Mouse (Mus musculus) bone marrow, adult 2 months (tissue): Measurements from ENCODE around the gene Bmpr1a. TPM values are rescaled to one million over a fixed set of nuclear protein-coding genes. Genes with fewer than 3 reads are reported as not detected.

Experiments used
- H3K27ac ChIP-seq: fragments of 200-500 bp; 2 replicates; pipeline ENCODE4 v1.5.1; 2012; ENCODE audit warnings: low read depth, mild to moderate bottlenecking, control low read depth, inconsistent platforms, low read length; ENCODE audit not compliant: control insufficient read depth, poor library complexity, insufficient read depth
- H3K4me1 ChIP-seq: fragments of 200-500 bp; 2 replicates; pipeline ENCODE4 v1.6.1; 2011; ENCODE audit warnings: low read length; ENCODE audit not compliant: control insufficient read depth, insufficient read depth
- H3K4me3 ChIP-seq: fragments of 200-500 bp; replicated peaks from 2 replicates; pipeline ENCODE3; 2011; ENCODE audit warnings: mild to moderate bottlenecking, low read depth, low read length, control low read depth; ENCODE audit not compliant: control insufficient read depth
- CTCF ChIP-seq: fragments of 200-500 bp; IDR thresholded peaks from 2 replicates; pipeline ENCODE4 v1.5.1; 2011; ENCODE audit warnings: low read length, control low read depth; ENCODE audit not compliant: control insufficient read depth, insufficient read depth
- POLR2A ChIP-seq: fragments of 200-500 bp; IDR thresholded peaks from 2 replicates; pipeline ENCODE4 v1.6.1; 2011; ENCODE audit warnings: low read depth, mild to moderate bottlenecking, control low read depth, low read length, borderline replicate concordance; ENCODE audit not compliant: control insufficient read depth
- WGBS: fragments of 180-500 bp; shearing (Covaris S2); methylation state at CpG from one replicate; pipeline ENCODE4 v1.1.7; 2018; 5-methylcytosine and 5-hydroxymethylcytosine counted together
- polyA plus RNA-seq: library from polyadenylated mRNA; stranded (reverse); fragments of >200 nt; gene quantifications from 2 replicates; pipeline ENCODE4 v1.2.4, GENCODE M21; 2011; ENCODE audit warnings: low replicate concordance; ENCODE audit not compliant: missing spikeins, insufficient read depth, insufficient read length

Gene Bmpr1a
- polyA plus RNA-seq, 1 experiment = 5.9 TPM

DNA sequence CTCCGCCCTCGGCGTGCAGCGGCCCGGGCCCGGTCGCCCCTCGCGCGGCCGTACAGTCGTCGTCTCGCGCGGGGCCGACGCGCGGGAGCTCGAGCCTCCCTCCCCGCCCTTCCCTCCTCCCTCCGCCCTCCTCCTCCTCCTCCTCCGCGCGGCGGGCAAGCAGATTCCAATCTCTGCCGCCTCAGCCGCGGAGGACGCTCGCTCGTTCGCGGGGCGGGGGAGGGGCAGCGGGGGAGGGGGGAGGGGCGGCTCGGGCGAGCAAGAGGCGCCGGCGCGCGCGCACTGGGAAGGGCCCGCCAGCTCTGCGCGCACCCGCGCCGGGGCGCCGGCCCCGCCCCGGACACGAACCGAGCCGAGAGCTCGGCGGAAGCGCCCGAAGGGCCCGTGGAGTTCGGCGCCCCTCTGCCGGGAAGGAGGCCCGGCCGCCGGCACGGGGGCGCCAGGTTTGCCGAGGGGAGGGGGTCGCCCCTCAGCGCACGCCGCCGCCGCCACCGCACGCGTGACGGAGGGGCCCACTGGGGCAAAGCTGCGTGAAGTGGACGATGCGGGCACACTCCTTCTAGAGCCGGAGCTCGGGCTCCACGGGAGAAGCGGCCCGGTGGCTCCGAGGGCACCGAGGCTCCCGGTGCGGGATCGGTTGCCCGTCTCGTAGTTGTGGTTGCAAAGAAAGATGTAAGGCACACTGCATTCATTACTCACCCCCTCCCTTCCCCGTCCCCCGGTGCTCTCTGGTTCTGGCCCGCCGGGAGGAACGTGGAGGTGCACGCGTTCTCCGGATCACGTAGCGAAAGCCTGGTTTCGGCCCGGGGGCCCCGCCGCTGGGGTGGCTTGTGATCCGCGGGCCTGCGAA lies 441 bp downstream of the Bmpr1a start:
- peak overlapping the region; percentile 51 for H3K4me3 ChIP-seq
- TF ChIP-seq POLR2A (no peak), CTCF (no peak)
- peak overlapping the region; percentile 65; the same call in 1 of the 2 replicates for H3K27ac ChIP-seq
- H3K4me1 ChIP-seq = no peaks in the 10 kb centered on the region
- 1% methylated on average over 105 of the region's 115 CpGs for WGBS

DNA sequence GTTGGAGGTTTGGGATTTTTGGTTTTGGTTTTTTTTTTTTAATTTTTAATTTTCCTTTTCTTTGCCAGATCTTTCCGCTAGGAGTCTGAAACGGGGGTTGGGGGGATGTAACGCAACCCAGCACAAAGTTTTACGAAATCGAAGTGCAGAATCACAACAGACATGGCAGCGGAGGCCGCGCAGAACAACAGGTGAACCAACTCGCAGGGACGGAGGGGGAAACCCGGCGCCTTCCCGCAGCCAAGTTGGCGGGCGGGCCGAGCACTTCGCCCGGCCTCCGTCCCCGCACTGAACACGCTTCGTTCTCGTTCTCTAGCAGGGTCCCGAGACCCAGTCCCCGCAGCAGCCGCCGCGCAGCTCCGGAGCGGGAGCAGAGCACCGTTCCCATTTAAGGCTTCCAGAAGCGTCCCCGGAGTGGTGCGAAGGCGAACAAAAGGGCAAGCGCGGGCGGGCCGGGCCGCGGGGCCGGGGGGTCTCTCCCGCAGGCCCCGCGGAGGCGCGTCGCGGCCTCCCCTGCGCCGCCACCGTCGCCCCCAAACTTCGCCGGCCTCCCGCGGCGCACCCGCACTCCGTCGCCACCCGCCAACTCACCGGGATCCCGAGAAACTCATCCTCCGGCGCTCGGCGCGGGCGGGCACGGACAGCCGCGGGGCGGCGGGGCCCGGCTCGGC lies 1.2 kb downstream of the Bmpr1a start:
- H3K4me3 ChIP-seq = peak overlapping the region; percentile 35
- H3K27ac ChIP-seq = peak overlapping the region; percentile 57; the same call in 1 of the 2 replicates
- H3K4me1 ChIP-seq = no peaks in the 10 kb centered on the region
- no peak for TF ChIP-seq CTCF
- no peak for TF ChIP-seq POLR2A
- WGBS = 1% methylated on average over 77 of the region's 77 CpGs

DNA sequence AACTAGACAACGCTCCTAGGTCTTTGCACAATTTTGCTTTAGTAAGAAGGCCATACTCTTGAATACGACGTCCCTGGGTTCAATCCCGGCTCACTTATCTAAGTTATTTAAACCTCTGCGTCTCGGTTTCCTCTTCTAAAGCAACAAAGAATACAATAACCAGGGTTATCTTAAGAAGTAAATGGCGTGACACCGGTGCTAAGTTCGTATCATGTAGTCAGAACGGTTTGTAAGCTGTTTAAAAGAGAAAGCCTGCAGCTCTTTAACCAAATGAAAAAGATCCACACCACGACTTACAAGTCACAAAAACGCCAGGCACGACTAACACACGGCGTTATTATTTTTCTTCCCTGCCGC lies 1.7 kb downstream of the Bmpr1a start:
- no peaks in the 10 kb centered on the region for H3K4me1 ChIP-seq
- TF ChIP-seq POLR2A (no peak), CTCF (no peak)
- H3K27ac ChIP-seq = no peak overlapping the region
- WGBS = 3% methylated on average over 16 of the region's 16 CpGs
- no peak overlapping the region for H3K4me3 ChIP-seq

DNA sequence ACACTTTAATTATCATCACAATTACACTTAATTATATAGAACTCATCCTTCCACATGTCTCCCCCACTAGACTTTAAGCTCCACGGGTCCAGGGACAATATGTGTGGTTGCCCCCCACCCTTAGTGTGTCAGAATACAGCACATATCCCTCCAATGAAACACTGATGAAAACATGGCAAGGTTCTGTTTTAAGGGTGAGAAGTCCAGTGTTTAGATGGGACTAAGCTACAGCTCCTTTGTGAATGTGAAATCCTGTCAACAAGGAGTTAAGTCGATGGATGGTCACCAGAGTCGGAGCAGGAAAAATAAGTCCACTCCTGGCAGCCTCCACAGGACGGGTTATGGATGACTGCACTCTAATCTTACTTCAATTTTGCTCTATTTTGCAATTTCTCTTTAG lies 2.8 kb downstream of the Bmpr1a start:
- TF ChIP-seq POLR2A (no peak), CTCF (no peak)
- no peak overlapping the region for H3K4me3 ChIP-seq
- no peak overlapping the region for H3K27ac ChIP-seq
- H3K4me1 ChIP-seq = no peaks in the 10 kb centered on the region
- WGBS = 28% methylated on average over 4 of the region's 4 CpGs

DNA sequence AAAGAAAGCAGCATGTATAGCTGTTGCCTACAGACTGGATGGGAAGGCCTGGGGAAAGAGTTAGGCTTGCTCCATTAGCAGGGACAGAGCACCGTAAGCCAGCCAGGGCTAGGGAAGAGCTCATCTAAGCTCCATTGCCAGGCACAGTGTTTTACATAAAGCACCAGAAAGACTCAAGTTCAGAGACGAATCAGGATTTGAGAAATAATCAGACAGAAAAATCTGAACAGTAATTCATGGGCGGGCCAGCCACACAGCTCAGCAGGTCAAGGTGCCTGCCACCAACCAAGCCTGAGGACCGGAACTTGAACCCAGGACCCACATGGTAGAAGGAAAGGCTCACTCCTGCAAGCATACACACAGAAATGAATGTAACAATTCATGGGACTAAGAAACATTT lies 3.5 kb downstream of the Bmpr1a start:
- TF ChIP-seq POLR2A (no peak), CTCF (no peak)
- Histone ChIP-seq H3K4me1 (no peaks in the 10 kb centered on the region), H3K4me3 (no peak overlapping the region), H3K27ac (no peak overlapping the region)
- 69% methylated on average over 4 of the region's 4 CpGs for WGBS

DNA sequence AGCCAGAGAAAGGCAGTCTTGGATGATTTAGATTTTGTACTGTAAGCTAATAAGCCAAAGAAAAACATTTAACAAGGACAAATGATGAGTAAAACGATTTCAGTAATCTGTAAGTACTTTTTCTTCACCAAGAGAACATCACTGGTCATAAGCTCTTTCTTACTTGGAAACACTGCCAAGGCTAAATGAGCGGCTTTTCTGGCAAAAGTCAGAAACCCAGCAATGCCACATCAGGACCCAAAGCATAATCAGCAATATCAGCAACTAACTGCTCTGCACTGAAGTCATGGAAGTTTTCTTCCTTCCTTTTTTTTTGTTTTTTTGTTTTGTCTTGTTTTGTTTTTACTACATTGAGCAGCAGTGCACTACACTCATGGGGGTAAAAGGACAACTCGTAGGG lies 5.8 kb downstream of the Bmpr1a start:
- WGBS = 72% methylated on average over 3 of the region's 3 CpGs
- H3K27ac ChIP-seq = no peak overlapping the region

DNA sequence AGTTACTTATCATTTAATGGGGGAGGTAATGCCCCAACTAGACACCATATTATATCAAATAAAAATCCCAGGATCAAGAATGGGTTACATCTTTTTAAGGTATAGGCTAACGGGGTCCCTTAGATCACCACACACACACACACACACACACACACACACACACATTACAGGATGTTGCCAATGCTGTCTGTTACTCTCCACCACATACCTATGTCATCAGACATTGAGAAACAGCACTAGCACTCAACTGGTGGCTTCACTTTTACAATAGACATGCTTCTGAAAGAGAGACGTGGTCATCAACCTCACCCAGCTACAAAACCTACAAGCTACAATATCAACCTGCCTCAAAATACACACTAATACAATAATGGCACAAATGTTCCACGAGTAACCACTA lies 9.5 kb downstream of the Bmpr1a start:
- no peaks in the 10 kb centered on the region for H3K4me1 ChIP-seq
- WGBS = 48% methylated on average over 3 of the region's 3 CpGs
- H3K27ac ChIP-seq = no peak overlapping the region
- H3K4me3 ChIP-seq = no peak overlapping the region
- TF ChIP-seq CTCF (no peak), POLR2A (no peak)

More for the DNA sequence above, 5.8 kb downstream of the Bmpr1a start:
- no peak overlapping the region for H3K4me3 ChIP-seq
- TF ChIP-seq CTCF (no peak), POLR2A (no peak)
- H3K4me1 ChIP-seq = no peaks in the 10 kb centered on the region

DNA sequence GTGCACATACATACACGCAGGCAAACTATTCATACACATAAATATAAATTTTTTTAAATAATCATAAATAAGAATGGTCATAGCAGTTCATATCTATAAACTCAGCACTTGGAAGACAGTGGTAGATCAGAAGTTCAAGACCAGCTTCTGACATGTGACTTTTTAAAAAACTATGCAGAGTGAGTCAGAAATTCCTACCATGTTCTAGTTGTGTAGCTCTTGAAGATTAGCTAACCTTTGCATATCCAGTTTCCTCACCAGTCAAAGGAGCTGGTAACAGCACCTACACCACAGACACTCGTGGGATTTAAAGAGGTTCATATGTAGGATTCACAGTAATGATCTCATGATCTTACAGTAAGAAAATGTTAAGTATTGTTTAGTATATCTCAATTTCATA lies 10.5 kb downstream of the Bmpr1a start:
- WGBS = 57% methylated on average over 2 of the region's 2 CpGs
- Histone ChIP-seq H3K4me1 (no peaks in the 10 kb centered on the region), H3K27ac (no peak overlapping the region), H3K4me3 (no peak overlapping the region)
- no peak for TF ChIP-seq POLR2A
- no peak for TF ChIP-seq CTCF
